Mouse (Mus musculus) liver, embryonic 15.5 days (tissue): Measurements from ENCODE around the gene Bcar3. TPM values are rescaled to one million over a fixed set of nuclear protein-coding genes. Genes with fewer than 3 reads are reported as not detected.

Source experiments
- ATAC-seq: fragments of 200-750 bp; cut with Nextera tagmentation; 2 replicates; pipeline ENCODE4 v1.8.0; 2017; ENCODE audit warnings: moderate number of reproducible peaks, mild to moderate bottlenecking, moderate library complexity; ENCODE audit not compliant: insufficient read depth
- H3K27ac ChIP-seq: fragments of 300-500 bp; sonication (generic); replicated peaks from 2 replicates; pipeline ENCODE4 v1.5.1; 2015; ENCODE audit warnings: mild to moderate bottlenecking, inconsistent platforms
- H3K27me3 ChIP-seq: fragments of 300-500 bp; sonication (generic); 2 replicates; pipeline ENCODE4 v1.6.1; 2015; ENCODE audit warnings: mild to moderate bottlenecking, inconsistent platforms
- H3K36me3 ChIP-seq: fragments of 300-500 bp; sonication (generic); replicated peaks from 2 replicates; pipeline ENCODE4 v1.6.1; 2015; ENCODE audit warnings: moderate library complexity, mild to moderate bottlenecking, inconsistent platforms
- H3K4me1 ChIP-seq: fragments of 300-500 bp; sonication (generic); replicated peaks from 2 replicates; pipeline ENCODE4 v1.6.1; 2015; ENCODE audit warnings: inconsistent platforms
- H3K4me2 ChIP-seq: fragments of 300-500 bp; sonication (generic); 2 replicates; pipeline ENCODE4 v1.6.1; 2015; ENCODE audit warnings: moderate library complexity, mild to moderate bottlenecking, inconsistent platforms
- H3K4me3 ChIP-seq: fragments of 300-500 bp; sonication (generic); replicated peaks from 2 replicates; pipeline ENCODE4 v1.5.1; 2015; ENCODE audit warnings: mild to moderate bottlenecking, inconsistent platforms
- H3K9ac ChIP-seq: fragments of 300-500 bp; sonication (generic); 2 replicates; pipeline ENCODE4 v1.6.1; 2015; ENCODE audit warnings: moderate library complexity, mild to moderate bottlenecking, inconsistent platforms
- H3K9me3 ChIP-seq: fragments of 300-500 bp; sonication (generic); replicated peaks from 2 replicates; pipeline ENCODE4 v1.6.1; 2016; ENCODE audit warnings: inconsistent platforms
- WGBS: fragments of 180-500 bp; shearing (Covaris S2); methylation state at CpG from one replicate; pipeline ENCODE4 v1.1.7; 2015; ENCODE audit warnings: mixed read lengths; ENCODE audit not compliant: insufficient replicate concordance; 5-methylcytosine and 5-hydroxymethylcytosine counted together
- polyA plus RNA-seq: library from polyadenylated mRNA; unstranded; fragments of >200 nt; fragmentation: Nextera tagmentation; extraction: Ambion mirVana; gene quantifications from 2 replicates; pipeline ENCODE4 v1.2.1, GENCODE M21; 2015

Gene Bcar3
- polyA plus RNA-seq, 1 experiment from 2014 or later = 5.2 TPM

GRCm38 (mm10) chr3:122485699-122486098, 191.8 kb downstream of the Bcar3 start:
- Histone ChIP-seq H3K36me3 (no peaks in the 10 kb centered on the region), H3K4me1 (peaks cover 4% of the 10 kb centered on the region; the same call in 1 of the 2 replicates), H3K27ac (no peak overlapping the region), H3K27me3 (no peaks in the 10 kb centered on the region), H3K4me3 (no peak overlapping the region), H3K9me3 (no peaks in the 10 kb centered on the region), H3K9ac (no peak overlapping the region), H3K4me2 (no peak overlapping the region)
- ATAC-seq = no peak
- 74% methylated on average over 4 of the region's 4 CpGs for WGBS

- Histone ChIP-seq H3K36me3 (no peaks in the 10 kb centered on the region), H3K27ac (no peak overlapping the region), H3K4me3 (no peak overlapping the region), H3K9ac (no peak overlapping the region), H3K27me3 (no peaks in the 10 kb centered on the region), H3K4me1 (peaks cover 4% of the 10 kb centered on the region; the same call in 1 of the 2 replicates), H3K4me2 (no peak overlapping the region), H3K9me3 (no peaks in the 10 kb centered on the region)
- WGBS = 44% methylated on average over 4 of the region's 4 CpGs
- no peak for ATAC-seq
These were observed 192.3 kb downstream of the Bcar3 start for GRCm38 (mm10) chr3:122486193-122486592.

DNA sequence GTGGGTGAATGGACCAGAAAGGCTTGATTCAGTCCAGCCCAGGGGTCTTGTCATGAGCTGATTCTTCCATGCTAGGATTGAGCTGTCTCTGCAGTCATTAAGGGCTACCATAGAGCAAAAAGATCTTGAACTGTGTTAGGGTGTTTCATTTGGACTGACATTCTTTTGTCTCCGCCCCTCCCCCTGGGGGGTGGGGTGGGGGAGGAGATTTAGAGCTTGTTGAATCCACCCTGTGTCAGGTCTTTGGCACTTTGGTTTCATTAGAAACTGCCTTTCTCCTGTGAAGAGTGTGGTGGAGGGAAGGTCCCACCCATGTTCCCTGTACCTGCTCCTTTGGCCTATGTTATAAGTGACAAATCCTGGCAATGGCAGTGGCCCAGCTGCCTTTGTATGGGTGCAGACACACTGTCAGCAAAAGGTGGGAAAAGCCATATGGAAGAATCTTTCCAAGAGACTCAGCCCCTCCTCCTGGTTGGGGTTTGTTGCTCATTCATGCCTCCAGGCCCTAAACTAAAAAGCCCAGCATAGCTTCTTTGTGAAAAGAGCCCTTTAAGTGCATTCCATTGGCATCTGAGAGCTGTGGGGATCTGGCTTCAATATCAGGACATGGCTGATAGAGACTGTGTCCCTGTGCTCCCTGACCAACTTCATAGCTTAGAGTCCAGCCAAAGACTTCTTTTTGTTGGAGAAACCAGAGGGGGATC, 194.3 kb downstream of the Bcar3 start:
- Histone ChIP-seq H3K9ac (no peak overlapping the region), H3K27me3 (no peaks in the 10 kb centered on the region), H3K9me3 (no peaks in the 10 kb centered on the region), H3K4me2 (no peak overlapping the region), H3K4me3 (no peak overlapping the region), H3K4me1 (peaks cover 4% of the 10 kb centered on the region; the same call in 1 of the 2 replicates), H3K27ac (no peak overlapping the region), H3K36me3 (no peaks in the 10 kb centered on the region)
- 73% methylated on average over 1 of the region's 1 CpGs for WGBS
- no peak for ATAC-seq

GRCm38 (mm10) chr3:122490574-122490973, 196.6 kb downstream of the Bcar3 start:
- Histone ChIP-seq H3K27ac (no peak overlapping the region), H3K27me3 (no peaks in the 10 kb centered on the region), H3K4me2 (no peak overlapping the region), H3K4me3 (no peak overlapping the region), H3K36me3 (no peaks in the 10 kb centered on the region), H3K9me3 (no peaks in the 10 kb centered on the region), H3K4me1 (no peaks in the 10 kb centered on the region; the same call in 1 of the 2 replicates), H3K9ac (no peak overlapping the region)
- 52% methylated on average over 6 of the region's 6 CpGs for WGBS
- ATAC-seq = no peak

GRCm38 (mm10) chr3:122492006-122492405, 198.1 kb downstream of the Bcar3 start:
- H3K9ac ChIP-seq = no peak overlapping the region
- ATAC-seq = no peak
- WGBS = 66% methylated on average over 3 of the region's 3 CpGs
- no peaks in the 10 kb centered on the region for H3K36me3 ChIP-seq
- H3K27ac ChIP-seq = no peak overlapping the region
- H3K4me2 ChIP-seq = no peak overlapping the region
- H3K27me3 ChIP-seq = no peaks in the 10 kb centered on the region
- no peaks in the 10 kb centered on the region for H3K9me3 ChIP-seq
- H3K4me1 ChIP-seq = no peaks in the 10 kb centered on the region; the same call in 1 of the 2 replicates
- no peak overlapping the region for H3K4me3 ChIP-seq

GRCm38 (mm10) chr3:122492872-122493615, 199.1 kb downstream of the Bcar3 start:
- no peaks in the 10 kb centered on the region; the same call in 1 of the 2 replicates for H3K4me1 ChIP-seq
- no peak for ATAC-seq
- 67% methylated on average over 21 of the region's 21 CpGs for WGBS

DNA sequence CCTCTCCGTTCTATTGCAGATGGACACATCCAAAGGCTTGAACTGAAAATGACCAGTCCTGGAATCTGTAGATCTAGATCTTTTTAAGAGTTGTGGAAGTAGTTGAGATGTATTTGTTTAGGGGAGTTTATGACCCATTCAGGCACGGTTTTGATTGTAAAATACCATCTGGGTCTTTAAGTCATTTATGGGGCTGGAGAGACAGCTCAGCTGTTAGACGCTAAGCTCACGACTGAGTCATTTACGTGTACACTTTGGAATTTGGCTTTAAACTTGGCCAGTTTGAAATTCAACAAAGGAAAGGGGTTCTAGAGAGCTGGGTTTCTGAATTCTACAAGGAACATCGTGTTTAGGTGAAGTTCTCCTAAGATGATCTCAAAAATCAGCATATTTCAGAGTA, 200.8 kb downstream of the Bcar3 start:
- no peaks in the 10 kb centered on the region for H3K36me3 ChIP-seq
- WGBS = 65% methylated on average over 6 of the region's 6 CpGs
- no peak for ATAC-seq

More at GRCm38 (mm10) chr3:122492872-122493615, 199.1 kb downstream of the Bcar3 start:
- Histone ChIP-seq H3K27me3 (no peaks in the 10 kb centered on the region), H3K4me2 (no peak overlapping the region; the same call in 1 of the 2 replicates), H3K4me3 (no peak overlapping the region), H3K27ac (no peak overlapping the region), H3K9me3 (no peaks in the 10 kb centered on the region), H3K9ac (no peak overlapping the region), H3K36me3 (no peaks in the 10 kb centered on the region)

GRCm38 (mm10) chr3:122497871-122498270, 203.9 kb downstream of the Bcar3 start:
- Histone ChIP-seq H3K4me2 (no peak overlapping the region), H3K27me3 (no peaks in the 10 kb centered on the region), H3K9me3 (no peaks in the 10 kb centered on the region), H3K9ac (no peak overlapping the region), H3K36me3 (no peaks in the 10 kb centered on the region), H3K27ac (no peak overlapping the region), H3K4me1 (peaks cover 4% of the 10 kb centered on the region), H3K4me3 (no peak overlapping the region)
- no peak for ATAC-seq
- WGBS = 41% methylated on average over 6 of the region's 6 CpGs

More for the DNA sequence above, 200.8 kb downstream of the Bcar3 start:
- Histone ChIP-seq H3K4me1 (no peaks in the 10 kb centered on the region), H3K4me3 (no peak overlapping the region), H3K9ac (no peak overlapping the region), H3K27ac (no peak overlapping the region), H3K4me2 (no peak overlapping the region), H3K27me3 (no peaks in the 10 kb centered on the region), H3K9me3 (no peaks in the 10 kb centered on the region)

DNA sequence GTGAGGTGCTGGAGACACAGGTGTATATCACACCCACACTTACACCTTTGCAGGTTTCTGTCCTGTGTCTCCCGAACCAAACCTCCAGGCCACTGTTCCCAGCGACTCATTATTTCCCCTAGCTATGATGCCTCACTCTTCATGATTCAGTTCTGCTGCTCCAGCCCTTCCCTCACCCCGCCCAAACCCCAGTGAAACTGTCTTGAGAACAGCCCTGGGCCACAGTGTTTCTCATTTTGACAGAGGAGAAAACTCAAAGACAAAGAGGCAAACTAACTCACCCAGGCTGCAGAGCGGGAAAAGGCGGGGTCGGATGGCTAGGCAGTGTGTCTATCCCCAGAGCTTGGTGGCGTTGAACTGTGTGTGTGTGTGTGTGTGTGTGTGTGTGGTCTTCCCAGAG, 204.6 kb downstream of the Bcar3 start:
- Histone ChIP-seq H3K4me3 (no peak overlapping the region), H3K9me3 (no peaks in the 10 kb centered on the region), H3K36me3 (no peaks in the 10 kb centered on the region), H3K27ac (no peak overlapping the region), H3K4me2 (no peak overlapping the region), H3K9ac (no peak overlapping the region), H3K4me1 (peaks cover 4% of the 10 kb centered on the region), H3K27me3 (no peaks in the 10 kb centered on the region)
- no peak for ATAC-seq
- WGBS = 66% methylated on average over 7 of the region's 7 CpGs

- ATAC-seq = no peak
- Histone ChIP-seq H3K9me3 (no peaks in the 10 kb centered on the region), H3K27ac (no peak overlapping the region), H3K4me2 (no peak overlapping the region), H3K4me1 (peaks cover 4% of the 10 kb centered on the region), H3K36me3 (no peaks in the 10 kb centered on the region), H3K27me3 (no peaks in the 10 kb centered on the region), H3K9ac (no peak overlapping the region), H3K4me3 (no peak overlapping the region)
- 73% methylated on average over 6 of the region's 6 CpGs for WGBS
These were observed 205.7 kb downstream of the Bcar3 start for GRCm38 (mm10) chr3:122499647-122500046.

DNA sequence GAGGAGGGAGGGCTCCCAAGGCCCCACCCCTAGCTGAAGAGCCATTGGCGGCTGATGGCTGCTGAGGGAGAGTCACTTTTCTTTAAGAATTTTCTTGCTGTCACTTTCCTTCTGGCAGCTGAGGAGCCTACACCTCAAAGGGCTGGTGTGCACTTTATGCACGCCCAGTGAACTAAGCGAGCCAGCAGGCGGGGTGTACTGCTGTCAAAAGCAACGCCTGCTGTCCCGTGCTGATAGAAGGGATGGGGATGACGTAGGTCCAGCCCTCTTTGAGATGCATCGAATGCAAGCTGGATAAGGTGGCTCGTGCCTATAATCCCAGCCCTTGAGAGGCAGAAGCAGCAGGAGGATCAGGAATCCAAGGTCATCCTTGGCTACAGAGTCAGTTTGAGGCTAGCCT, 207.0 kb downstream of the Bcar3 start:
- Histone ChIP-seq H3K9ac (no peak overlapping the region), H3K27ac (no peak overlapping the region), H3K4me3 (no peak overlapping the region), H3K9me3 (no peaks in the 10 kb centered on the region), H3K27me3 (no peaks in the 10 kb centered on the region), H3K4me2 (no peak overlapping the region), H3K4me1 (peaks cover 4% of the 10 kb centered on the region), H3K36me3 (no peaks in the 10 kb centered on the region)
- WGBS = 49% methylated on average over 9 of the region's 9 CpGs
- no peak for ATAC-seq
